Mouse (Mus musculus) kidney, embryonic 16.5 days (tissue): Measurements from ENCODE around the gene Olfr26. TPM values are rescaled to one million over a fixed set of nuclear protein-coding genes. Genes with fewer than 3 reads are reported as not detected.

ENCODE experiments used
- polyA plus RNA-seq: library from polyadenylated mRNA; unstranded; fragments of >200 nt; fragmentation: Nextera tagmentation; extraction: Ambion mirVana; gene quantifications from 2 replicates; pipeline ENCODE4 v1.2.1, GENCODE M21; 2015

Gene Olfr26
- polyA plus RNA-seq, 1 experiment from 2014 or later: not detected

Other genes with a start within 250 kb of the Olfr26 start
- gene Olfr914, start 250.0 kb upstream of the Olfr26 start, polyA plus RNA-seq: not detected in 2 replicates
- not detected in 2 replicates for gene Olfr916, start 195.2 kb upstream of the Olfr26 start, polyA plus RNA-seq
- gene Olfr917, start 189.2 kb upstream of the Olfr26 start, polyA plus RNA-seq: not detected in 2 replicates
- not detected in 2 replicates for gene Olfr918, start 180.5 kb upstream of the Olfr26 start, polyA plus RNA-seq
- not detected in 2 replicates for gene Olfr919, start 151.4 kb upstream of the Olfr26 start, polyA plus RNA-seq
- gene Vwa5a, start 136.8 kb upstream of the Olfr26 start, polyA plus RNA-seq: 21.0 and 22.9 TPM in 2 replicates
- gene Olfr920, start 102.8 kb upstream of the Olfr26 start, polyA plus RNA-seq: 0.08 TPM in 1 of 2 replicates, not detected in the other
- gene Olfr921, start 82.0 kb upstream of the Olfr26 start, polyA plus RNA-seq: not detected in 2 replicates
- gene Olfr922, start 40.4 kb upstream of the Olfr26 start, polyA plus RNA-seq: not detected in 2 replicates
- gene Olfr923, start 28.5 kb upstream of the Olfr26 start, polyA plus RNA-seq: not detected in 2 replicates
- not detected in 2 replicates for gene Olfr924, start 10.6 kb upstream of the Olfr26 start, polyA plus RNA-seq
- not detected in 2 replicates for gene Olfr926, start 22.1 kb downstream of the Olfr26 start, polyA plus RNA-seq
- not detected in 2 replicates for gene Olfr930, start 74.7 kb downstream of the Olfr26 start, polyA plus RNA-seq
- gene Olfr933, start 117.3 kb downstream of the Olfr26 start, polyA plus RNA-seq: not detected in 2 replicates
- gene Olfr934, start 133.3 kb downstream of the Olfr26 start, polyA plus RNA-seq: not detected in 2 replicates
- not detected in 2 replicates for gene Olfr935, start 144.6 kb downstream of the Olfr26 start, polyA plus RNA-seq
- not detected in 2 replicates for gene Olfr146, start 168.3 kb downstream of the Olfr26 start, polyA plus RNA-seq
- not detected in 2 replicates for gene Olfr937, start 209.9 kb downstream of the Olfr26 start, polyA plus RNA-seq
- not detected in 2 replicates for gene Olfr938, start 223.8 kb downstream of the Olfr26 start, polyA plus RNA-seq